Mouse (Mus musculus) heart, adult 2 months (tissue): ENCODE data around the gene U2af1. TPM values are rescaled to one million over a fixed set of nuclear protein-coding genes. Genes with fewer than 3 reads are reported as not detected.

Experiments used
- DNase-seq, 2 experiments: peaks; one replicate each; pipeline ENCODE4 v3.0.0; 2021
- H3K27ac ChIP-seq: fragments of 200-600 bp; 2 replicates; pipeline ENCODE4 v1.8.1; 2022
- H3K27me3 ChIP-seq: fragments of 200-500 bp; 2 replicates; pipeline ENCODE4 v1.6.1; 2012; ENCODE audit warnings: mild to moderate bottlenecking, low read length, inconsistent platforms, mixed read lengths; ENCODE audit not compliant: control insufficient read depth, insufficient read depth
- H3K36me3 ChIP-seq: fragments of 200-500 bp; 2 replicates; pipeline ENCODE4 v1.6.1; 2012; ENCODE audit warnings: low read length, inconsistent platforms; ENCODE audit not compliant: control insufficient read depth, insufficient read depth
- H3K4me1 ChIP-seq: fragments of 200-500 bp; 2 replicates; pipeline ENCODE4 v1.6.1; 2011; ENCODE audit warnings: low read length; ENCODE audit not compliant: control insufficient read depth, insufficient read depth
- H3K4me3 ChIP-seq: fragments of 200-600 bp; 2 replicates; pipeline ENCODE4 v1.8.1; 2022
- H3K79me2 ChIP-seq: fragments of 200-500 bp; replicated peaks from 2 replicates; pipeline ENCODE4 v1.6.1; 2012; ENCODE audit warnings: mild to moderate bottlenecking, inconsistent platforms, low read length, moderate library complexity, mixed read lengths; ENCODE audit not compliant: control insufficient read depth, insufficient read depth
- H3K9ac ChIP-seq: fragments of 200-500 bp; 2 replicates; pipeline ENCODE4 v1.6.1; 2012; ENCODE audit warnings: low read depth, mild to moderate bottlenecking, control low read depth, inconsistent platforms, low read length, mixed read lengths
- CTCF ChIP-seq: fragments of 200-600 bp; IDR thresholded peaks from 2 replicates; pipeline ENCODE4 v1.8.1; 2022; ENCODE audit warnings: antibody characterized with exemption, mild to moderate bottlenecking, moderate library complexity
- EP300 ChIP-seq: fragments of 200-500 bp; IDR thresholded peaks from 2 replicates; pipeline ENCODE4 v1.6.1; 2011; ENCODE audit warnings: low read depth, low read length, control low read depth; ENCODE audit not compliant: insufficient read depth
- POLR2A ChIP-seq: fragments of 200-500 bp; IDR thresholded peaks from 2 replicates; pipeline ENCODE4 v1.6.1; 2011; ENCODE audit warnings: mild to moderate bottlenecking, low read depth, low read length, control low read depth; ENCODE audit not compliant: insufficient read depth
- WGBS: fragments of 180-500 bp; shearing (Covaris S2); methylation state at CpG from one replicate; pipeline ENCODE4 v1.1.7; 2018; 5-methylcytosine and 5-hydroxymethylcytosine counted together
- intact Hi-C: fragments of 180-260 bp; cut with DNase I; formaldehyde crosslinking; loops from one replicate; pipeline ENCODE4 v1.15.1; 2025
- polyA plus RNA-seq: library from polyadenylated mRNA; depleted of rRNA; stranded (reverse); fragments of >200 nt; gene quantifications from 2 replicates; pipeline ENCODE4 v1.2.3, GENCODE M21; 2012
- total RNA-seq, 2 experiments: library from RNA; stranded (reverse); gene quantifications; 2 replicates each; pipeline ENCODE4 v1.2.3; 2021

U2af1 gene
- total and polyA plus RNA-seq, 3 experiments, result 32.6 to 72.5 (median 71.9) TPM

DNA sequence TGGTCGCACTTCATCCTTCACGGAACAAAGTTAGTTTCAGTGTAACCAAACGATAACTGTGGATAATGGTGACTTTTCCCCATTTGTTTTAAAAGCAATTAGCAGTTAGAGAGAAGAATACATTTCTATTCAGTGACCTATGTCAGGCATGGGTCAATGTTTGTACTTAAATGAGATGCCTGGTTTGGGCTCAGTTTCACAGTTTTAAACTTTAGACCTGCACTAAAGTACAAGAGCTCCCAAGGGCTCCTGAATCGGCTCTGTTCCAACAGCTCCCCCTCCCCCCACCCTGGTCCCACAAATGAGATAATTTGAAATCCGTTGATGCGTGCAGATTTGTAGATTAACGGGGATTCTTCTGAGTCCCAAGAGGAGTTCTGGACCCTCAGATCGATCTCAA, 13.0 kb upstream of the U2af1 start:
- Histone ChIP-seq H3K9ac (no peak overlapping the region), H3K27ac (no peak overlapping the region), H3K36me3 (no peaks in the 10 kb centered on the region), H3K4me1 (no peaks in the 10 kb centered on the region), H3K4me3 (no peak overlapping the region), H3K27me3 (no peaks in the 10 kb centered on the region), H3K79me2 (no peaks in the 10 kb centered on the region)
- TF ChIP-seq EP300 (no peak), POLR2A (no peak), CTCF (no peak)
- no peak for DNase-seq
- WGBS, result 76% methylated on average over 8 of the region's 8 CpGs
- intact Hi-C loops, result no loop called here

- TF ChIP-seq EP300 (no peak), CTCF (no peak), POLR2A (no peak)
- 64% methylated on average over 11 of the region's 11 CpGs for WGBS
- no peak overlapping the region for H3K4me3 ChIP-seq
- H3K4me1 ChIP-seq, result no peaks in the 10 kb centered on the region
- no peak overlapping the region for H3K27ac ChIP-seq
- no peaks in the 10 kb centered on the region for H3K79me2 ChIP-seq
- intact Hi-C loops, result no loop called here
- no peak for DNase-seq
- no peaks in the 10 kb centered on the region for H3K27me3 ChIP-seq
- no peaks in the 10 kb centered on the region for H3K36me3 ChIP-seq
- no peak overlapping the region for H3K9ac ChIP-seq
Observed at GRCm38 (mm10) chr17:31670163-31670562, 11.5 kb upstream of the U2af1 start.

DNA sequence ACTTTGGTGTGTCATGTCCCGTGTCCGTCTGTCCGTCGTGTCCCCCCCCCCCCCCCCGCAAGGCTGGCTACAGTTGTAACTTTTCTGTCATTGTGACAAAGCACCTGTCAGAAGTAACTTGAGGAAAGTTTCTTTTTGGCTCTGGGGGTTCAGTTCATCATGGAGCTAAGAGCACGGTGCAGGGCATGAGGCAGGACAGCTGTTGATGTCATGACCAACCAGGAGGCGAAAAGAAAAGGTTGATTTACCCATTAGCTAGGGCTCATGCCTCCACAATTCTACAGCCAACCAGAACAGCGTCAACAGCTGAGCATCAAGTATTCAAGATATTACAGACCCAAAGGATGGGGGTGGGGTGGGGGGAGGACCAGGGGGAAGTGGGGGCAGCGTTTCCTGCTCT, 9.6 kb upstream of the U2af1 start:
- no peak for TF ChIP-seq EP300
- TF ChIP-seq CTCF, result no peak
- DNase-seq, result no peak
- 64% methylated on average over 9 of the region's 9 CpGs for WGBS
- Histone ChIP-seq H3K27ac (no peak overlapping the region), H3K4me3 (no peak overlapping the region), H3K36me3 (no peaks in the 10 kb centered on the region), H3K79me2 (no peaks in the 10 kb centered on the region), H3K4me1 (no peaks in the 10 kb centered on the region), H3K27me3 (no peaks in the 10 kb centered on the region), H3K9ac (no peak overlapping the region)
- intact Hi-C loops, result loop anchor here (5.0 kb wide), 1 partner anchor 291 kb away; no protein-coding TSS in a partner anchor

GRCm38 (mm10) chr17:31664760-31665159, 6.1 kb upstream of the U2af1 start:
- Histone ChIP-seq H3K4me3 (no peak overlapping the region), H3K79me2 (no peaks in the 10 kb centered on the region), H3K9ac (no peak overlapping the region), H3K27me3 (no peaks in the 10 kb centered on the region), H3K27ac (no peak overlapping the region), H3K36me3 (no peaks in the 10 kb centered on the region), H3K4me1 (no peaks in the 10 kb centered on the region)
- intact Hi-C loops, result loop anchor here (2.0 to 5.0 kb wide), 2 partner anchors 287 to 332 kb away; no protein-coding TSS in a partner anchor
- WGBS, result 8% methylated on average over 4 of the region's 4 CpGs
- peak; percentile 77 to 79 for DNase-seq
- TF ChIP-seq CTCF (peak; percentile 86), EP300 (peak; percentile 80; the same call in 1 of the 2 replicates), POLR2A (no peak)

GRCm38 (mm10) chr17:31662855-31663254, 4.2 kb upstream of the U2af1 start:
- no peaks in the 10 kb centered on the region for H3K27me3 ChIP-seq
- H3K9ac ChIP-seq, result no peak overlapping the region
- no peak overlapping the region for H3K4me3 ChIP-seq
- no peak for TF ChIP-seq EP300
- TF ChIP-seq POLR2A, result no peak
- TF ChIP-seq CTCF, result peak; percentile 34
- intact Hi-C loops, result no loop called here
- no peak overlapping the region for H3K27ac ChIP-seq
- DNase-seq, result no peak
- H3K4me1 ChIP-seq, result peaks cover 1% of the 10 kb centered on the region; the same call in 1 of the 2 replicates
- H3K36me3 ChIP-seq, result no peaks in the 10 kb centered on the region
- no peaks in the 10 kb centered on the region; the same call in 1 of the 2 replicates for H3K79me2 ChIP-seq

DNA sequence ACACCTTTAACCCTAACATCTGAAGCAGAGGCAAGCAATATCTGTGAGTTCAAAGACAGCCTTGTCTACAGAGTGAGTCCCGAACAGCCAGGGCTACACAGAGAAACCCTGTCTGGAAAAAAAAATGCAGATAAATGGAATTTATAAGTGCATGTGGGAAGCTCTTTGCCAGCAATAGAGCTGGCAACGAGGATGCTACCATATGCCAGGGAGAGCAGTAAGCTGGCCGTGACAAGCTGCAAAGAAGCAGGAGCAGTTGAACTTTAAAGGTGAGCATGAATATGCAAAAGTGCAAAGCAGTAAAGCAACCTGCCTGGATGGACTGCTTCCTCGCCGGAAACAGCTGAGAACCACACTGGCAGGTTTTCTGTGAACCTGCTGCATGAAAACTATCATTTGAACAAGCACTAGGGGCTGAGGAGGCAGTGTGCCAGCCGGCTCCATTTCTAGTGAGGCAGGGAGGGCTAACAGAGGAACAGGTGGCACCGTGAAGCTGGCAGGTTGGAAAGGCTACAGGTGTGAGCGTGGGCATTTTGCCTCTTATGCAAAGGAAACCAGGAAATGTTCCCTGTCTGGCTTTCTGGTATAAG, 2.1 kb upstream of the U2af1 start:
- H3K4me1 ChIP-seq, result peaks cover 5% of the 10 kb centered on the region
- 71% methylated on average over 8 of the region's 8 CpGs for WGBS
- H3K27me3 ChIP-seq, result no peaks in the 10 kb centered on the region
- intact Hi-C loops, result no loop called here
- H3K4me3 ChIP-seq, result no peak overlapping the region
- TF ChIP-seq POLR2A (no peak), CTCF (no peak), EP300 (no peak)
- peaks cover 8% of the 10 kb centered on the region for H3K36me3 ChIP-seq
- DNase-seq, result no peak
- no peak overlapping the region for H3K9ac ChIP-seq
- H3K79me2 ChIP-seq, result peaks cover 4% of the 10 kb centered on the region; the same call in 1 of the 2 replicates
- no peak overlapping the region for H3K27ac ChIP-seq

- peaks cover 16% of the 10 kb centered on the region for H3K36me3 ChIP-seq
- no peak for TF ChIP-seq CTCF
- TF ChIP-seq POLR2A, result no peak
- TF ChIP-seq EP300, result no peak
- peak overlapping the region; percentile 94 for H3K4me3 ChIP-seq
- H3K27me3 ChIP-seq, result no peaks in the 10 kb centered on the region
- intact Hi-C loops, result loop anchor here (5.0 to 10.0 kb wide), 4 partner anchors 91 to 643 kb away; no protein-coding TSS in a partner anchor
- H3K9ac ChIP-seq, result peak overlapping the region; percentile 95
- DNase-seq, result no peak
- peak overlapping the region; percentile 92 for H3K27ac ChIP-seq
- WGBS, result under 1% methylated on average over 27 of the region's 27 CpGs
- peaks cover 9% of the 10 kb centered on the region for H3K4me1 ChIP-seq
- H3K79me2 ChIP-seq, result peaks cover 4% of the 10 kb centered on the region; the same call in 1 of the 2 replicates
Observed at GRCm38 (mm10) chr17:31658136-31658467, 590 bp downstream of the U2af1 start.
